Mouse (Mus musculus) frontal cortex, postnatal 36 days (tissue): Measurements from ENCODE around the gene Tnfrsf1a.
A peak's percentile ranks its signal among the peaks of the same experiment; 100 is the strongest.

Source experiments
- DNase-seq, 2 experiments: peaks; one replicate each; pipeline ENCODE4 v3.0.0; 2022; ENCODE audit warnings: low spot score in 2 of 2

The Tnfrsf1a gene

DNA sequence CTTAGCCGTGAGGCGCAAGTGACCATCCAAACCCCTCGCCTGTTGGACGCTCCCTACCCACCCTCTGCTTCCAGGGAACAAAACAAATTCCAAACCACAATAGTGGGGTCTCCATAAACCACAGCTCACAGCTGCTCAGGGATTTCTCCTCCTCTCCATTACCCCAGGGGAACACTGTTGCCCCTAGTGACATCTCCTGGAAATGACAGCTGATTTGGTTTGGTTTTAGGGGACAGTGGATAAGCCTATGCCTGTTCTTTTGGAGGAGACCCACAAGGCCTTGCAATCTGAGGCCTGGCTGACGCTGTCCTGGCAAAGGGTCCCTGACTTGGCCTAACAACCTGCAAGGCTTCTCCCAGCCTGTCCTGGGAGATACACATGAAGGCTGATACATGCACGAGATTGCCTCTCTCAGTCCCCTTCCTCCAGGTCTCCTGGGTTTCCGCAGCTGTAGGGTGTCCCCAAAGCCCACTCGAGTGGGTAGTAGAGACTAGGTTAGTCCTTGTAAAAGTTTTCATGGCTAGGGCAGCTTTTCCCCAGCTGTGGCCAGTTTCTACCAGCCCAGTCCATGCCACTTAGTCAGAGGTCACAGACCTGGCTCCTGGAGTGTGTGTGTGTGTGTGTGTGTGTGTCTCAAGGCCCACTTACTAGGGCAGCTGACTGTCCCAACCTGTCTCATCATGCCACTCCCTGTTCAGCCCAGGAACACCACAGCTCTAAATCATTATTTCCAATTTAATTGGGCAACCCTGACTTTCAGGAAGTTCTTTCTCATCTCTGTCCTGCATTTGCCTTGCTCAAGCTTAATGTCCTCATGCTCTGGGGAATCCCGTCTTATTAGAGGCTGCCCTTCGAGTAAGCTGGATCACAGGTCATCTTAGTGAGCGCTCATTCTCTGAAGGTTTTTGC, 36.2 kb downstream of the Tnfrsf1a start:
- peak in 1 of 2 experiments; percentile 25 for DNase-seq

DNA sequence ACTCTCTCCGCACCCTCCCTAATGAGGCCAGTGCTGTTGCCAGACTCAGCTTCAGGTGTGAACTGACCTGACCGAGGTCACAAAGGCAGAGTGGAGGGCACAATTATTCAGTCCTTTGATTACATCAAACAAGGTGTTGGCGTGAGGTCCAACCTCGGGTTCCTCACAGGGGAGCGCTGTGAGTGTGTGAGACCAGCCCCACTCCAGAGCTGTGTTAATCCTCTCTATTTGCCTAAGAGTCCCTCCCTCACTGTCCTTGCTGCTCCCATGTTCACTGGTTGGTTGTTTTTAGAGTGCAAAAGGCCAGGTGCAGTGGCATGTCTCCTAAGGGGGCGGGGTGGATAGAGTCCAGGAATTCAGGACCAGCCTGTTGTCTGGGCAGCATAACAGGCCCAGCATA, 36.9 kb downstream of the Tnfrsf1a start:
- DNase-seq: no peak

DNA sequence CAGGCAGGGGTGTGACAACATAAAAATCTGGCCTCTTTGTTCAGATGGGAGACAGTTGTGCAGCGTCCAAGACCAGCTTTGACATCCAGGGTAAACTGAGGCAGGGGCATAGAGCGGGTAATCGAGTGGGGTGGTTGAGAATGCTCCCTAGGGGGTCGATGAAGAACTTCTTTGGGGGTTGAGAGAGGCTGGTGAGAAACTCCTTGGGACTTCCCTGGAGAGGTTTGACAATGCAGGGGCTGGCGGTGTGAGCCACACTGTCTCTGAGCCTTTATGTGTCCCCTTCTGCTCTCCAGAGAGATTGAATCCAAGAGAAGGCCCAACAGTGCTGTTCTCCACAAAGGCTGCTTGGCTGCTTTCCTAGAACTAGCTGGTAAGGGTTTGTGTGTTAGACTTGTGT, 40.7 kb downstream of the Tnfrsf1a start:
- no peak for DNase-seq

DNA sequence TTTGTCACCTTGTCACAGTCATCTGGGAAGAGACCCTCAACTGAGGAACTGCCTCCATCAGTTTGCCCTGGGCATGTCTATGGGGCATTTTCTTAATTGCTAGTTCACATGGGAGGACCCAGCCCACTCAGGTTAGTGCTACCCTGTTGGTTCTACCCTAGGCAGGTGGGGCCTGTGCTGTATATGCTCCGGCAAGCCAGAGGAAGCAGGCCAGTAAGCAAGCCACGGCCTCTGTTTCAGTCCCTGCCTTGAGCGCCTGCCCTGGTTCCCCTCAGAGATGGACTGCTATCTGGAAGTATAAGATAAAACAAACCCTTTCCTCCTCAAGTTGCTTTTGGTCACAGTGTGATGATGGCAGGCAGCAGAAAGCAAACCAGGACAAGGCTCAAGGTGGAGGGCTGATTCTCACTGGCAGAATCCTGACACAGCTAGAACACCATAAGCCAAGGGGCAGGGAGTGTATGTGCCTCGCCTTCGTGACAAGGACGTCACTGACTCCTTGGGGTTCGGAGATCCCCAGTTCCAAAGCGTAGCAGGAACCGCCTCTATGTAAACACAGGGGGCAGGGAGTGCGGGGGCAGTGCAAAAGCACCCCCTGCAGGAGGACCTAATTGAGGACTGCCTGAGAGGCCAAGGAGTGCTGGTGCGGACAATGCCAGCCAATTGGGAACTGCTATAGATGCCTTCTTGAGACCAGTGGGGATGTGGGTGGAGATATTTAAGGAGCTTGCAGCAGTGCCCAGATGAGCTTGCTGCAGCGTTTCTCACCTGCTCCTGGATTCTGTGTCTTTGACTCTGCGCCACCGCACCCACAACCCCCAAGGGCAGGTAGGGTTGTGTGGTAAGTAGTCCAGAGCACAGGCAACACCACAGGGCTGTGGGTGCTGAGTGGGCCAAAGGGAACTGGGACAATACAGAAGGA, 56.6 kb downstream of the Tnfrsf1a start:
- peak; percentile 15 to 44 for DNase-seq

DNA sequence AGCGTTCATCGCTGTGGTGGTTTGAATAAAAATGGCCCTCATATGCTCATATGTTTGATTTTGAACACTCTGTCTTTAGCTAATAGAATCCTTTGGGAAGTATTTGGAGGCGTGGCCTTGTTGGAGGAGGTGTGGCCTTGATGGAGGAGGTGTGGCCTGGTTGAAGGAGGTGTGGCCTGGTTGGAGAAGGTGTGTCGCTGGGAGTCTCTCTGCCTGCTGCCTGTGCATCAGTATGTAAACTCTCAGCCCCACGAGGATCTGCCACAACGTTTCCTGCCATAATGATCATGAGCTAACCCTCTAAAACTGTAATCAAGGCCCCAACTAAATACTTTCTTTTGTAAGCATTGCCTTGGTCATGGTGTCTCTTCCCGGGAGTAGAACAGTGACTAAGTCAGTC, 58.1 kb downstream of the Tnfrsf1a start:
- no peak for DNase-seq

DNA sequence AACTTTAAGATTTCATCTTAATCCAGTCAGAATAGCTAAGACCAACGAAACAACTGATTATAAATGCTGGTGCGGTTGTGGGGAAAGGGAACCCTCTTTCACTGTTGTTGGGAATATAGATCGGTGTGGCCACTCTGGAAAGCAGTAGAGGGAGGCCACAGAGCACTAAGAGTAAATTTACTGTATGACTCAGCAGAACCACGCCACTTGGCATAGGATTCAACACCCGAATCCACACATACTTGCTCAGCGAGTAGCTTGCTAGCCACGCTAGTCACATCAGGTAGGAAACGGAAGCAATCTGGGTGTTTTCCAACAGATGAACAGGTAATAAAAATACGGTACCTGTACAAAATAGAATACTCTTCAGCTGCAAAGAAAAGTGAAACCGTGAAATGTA, 58.5 kb downstream of the Tnfrsf1a start:
- DNase-seq: no peak

DNA sequence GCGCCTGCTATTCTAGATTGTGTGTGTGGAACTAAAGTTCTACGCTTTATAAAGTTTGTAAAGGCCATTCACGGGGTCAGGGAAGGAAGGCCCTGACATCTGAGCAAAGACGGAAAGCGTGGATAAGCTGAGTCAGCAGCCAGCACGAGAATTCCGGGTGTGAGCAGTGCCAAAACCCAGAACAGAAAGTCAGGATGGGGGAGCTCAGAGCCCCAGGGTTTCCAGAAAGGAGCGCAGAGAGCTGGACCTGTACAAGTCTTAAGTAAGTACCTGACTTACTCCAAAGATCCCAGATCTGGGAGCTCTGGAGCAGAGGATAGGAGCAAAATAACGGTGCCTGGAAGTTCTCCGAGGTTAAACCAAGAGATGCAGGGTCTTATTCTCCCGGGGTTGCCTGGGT, 61.4 kb downstream of the Tnfrsf1a start:
- no peak for DNase-seq

DNA sequence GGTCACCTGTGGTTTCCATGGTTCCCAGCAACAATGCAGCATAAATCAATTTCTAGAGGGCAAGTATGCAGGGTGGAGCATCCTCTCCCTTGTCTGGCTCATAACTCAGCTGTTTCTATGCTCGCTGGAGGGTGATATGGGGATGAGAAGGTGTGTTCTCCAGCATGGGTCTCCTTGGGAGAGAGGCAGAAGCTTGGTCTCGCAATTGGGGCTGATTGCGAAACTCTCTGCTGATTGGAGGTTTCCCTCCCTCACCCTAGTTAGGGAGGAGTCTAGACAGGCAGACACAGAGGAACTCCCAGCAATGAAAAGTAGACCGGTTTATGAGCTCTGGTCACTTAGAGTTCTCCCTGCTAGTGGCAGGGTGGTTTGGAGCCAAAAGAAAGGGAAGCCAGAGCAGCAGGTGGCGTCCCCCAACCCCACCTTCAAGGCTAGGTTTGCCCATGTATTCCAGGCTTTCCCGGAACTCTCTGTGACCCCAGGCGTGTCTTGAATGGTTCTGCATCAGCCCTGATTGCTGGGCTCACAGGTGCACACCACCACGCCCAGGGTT, 61.9 kb downstream of the Tnfrsf1a start:
- DNase-seq: no peak

DNA sequence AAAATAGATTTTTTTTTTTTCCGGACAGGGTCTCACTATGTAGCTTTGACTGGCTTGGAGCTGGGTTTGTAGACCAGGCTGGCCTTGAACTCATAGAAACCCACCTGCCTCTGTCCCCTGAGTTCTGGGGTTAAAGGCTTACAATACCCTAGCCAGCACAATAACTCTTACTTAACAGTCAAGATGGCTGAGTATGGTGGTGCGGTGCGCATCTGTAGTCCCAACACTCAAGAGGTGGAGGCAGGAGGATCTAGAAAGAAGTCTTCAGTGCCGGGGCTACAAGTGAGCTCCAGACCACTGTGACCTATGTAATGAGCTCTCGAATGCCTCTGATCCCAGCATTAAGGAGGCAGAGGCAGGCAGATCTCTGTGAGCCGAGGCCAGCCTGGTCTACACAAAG, 62.5 kb downstream of the Tnfrsf1a start:
- no peak for DNase-seq
